Mouse (Mus musculus) CH12.LX (cell line): ENCODE measurements around the gene Ppm1n.

Experiments used
- CHD1 ChIP-seq: IDR thresholded peaks from 2 replicates; pipeline ENCODE4 v1.6.1; 2012; ENCODE audit warnings: low read depth, low read length, improper control_type of control experiment, inconsistent platforms
- CHD2 ChIP-seq: IDR thresholded peaks from 2 replicates; pipeline ENCODE4 v1.6.1; 2011; ENCODE audit warnings: low read length, improper control_type of control experiment
- CTCF ChIP-seq, 2 experiments: IDR thresholded peaks in 1 of 2; conservative IDR thresholded peaks in 1 of 2; 2 replicates each; pipeline ENCODE4 v1.5.1; 2011 to 2012; ENCODE audit warnings: low read depth in 2 of 2, low read length in 2 of 2, improper control_type of control experiment in 1 of 2, inconsistent platforms in 1 of 2, mild to moderate bottlenecking in 1 of 2, moderate library complexity in 1 of 2
- EP300 ChIP-seq: IDR thresholded peaks from 2 replicates; pipeline ENCODE4 v1.6.1; 2011; ENCODE audit warnings: low read length, improper control_type of control experiment
- GABPA ChIP-seq: IDR thresholded peaks from 2 replicates; pipeline ENCODE4 v1.6.1; 2012; ENCODE audit warnings: low read depth, low read length, improper control_type of control experiment, inconsistent platforms; ENCODE audit not compliant: insufficient replicate concordance
- HCFC1 ChIP-seq: IDR thresholded peaks from 2 replicates; pipeline ENCODE4 v1.6.1; 2012; ENCODE audit warnings: low read depth, mild to moderate bottlenecking, inconsistent platforms, low read length, improper control_type of control experiment
- KAT2A ChIP-seq: IDR thresholded peaks from 2 replicates; pipeline ENCODE4 v1.6.1; 2012; ENCODE audit warnings: low read length, improper control_type of control experiment, inconsistent platforms; ENCODE audit not compliant: insufficient replicate concordance
- NELFE ChIP-seq: IDR thresholded peaks from 2 replicates; pipeline ENCODE4 v1.6.1; 2011; ENCODE audit warnings: low read depth, low read length, improper control_type of control experiment
- PAX5 ChIP-seq: IDR thresholded peaks from 2 replicates; pipeline ENCODE4 v1.6.1; 2012; ENCODE audit warnings: low read length, inconsistent platforms, mixed read lengths
- POLR2A ChIP-seq: IDR thresholded peaks from 2 replicates; pipeline ENCODE4 v1.6.1; 2011; ENCODE audit warnings: low read depth, mild to moderate bottlenecking, improper control_type of control experiment, low read length
- SMC3 ChIP-seq: IDR thresholded peaks from 2 replicates; pipeline ENCODE4 v1.6.1; 2011; ENCODE audit warnings: low read depth, low read length, improper control_type of control experiment
- ZKSCAN1 ChIP-seq: IDR thresholded peaks from 2 replicates; pipeline ENCODE4 v1.6.1; 2012; ENCODE audit warnings: low read depth, inconsistent platforms, low read length, improper control_type of control experiment, borderline replicate concordance

- TF ChIP-seq CTCF (conservative IDR thresholded peaks at IDR 0.05 in 1 of 2, IDR thresholded peaks at IDR 0.05 in 1 of 2; ENCODE audit: low read depth in 2 of 2, low read length in 2 of 2): no peak
- TF ChIP-seq GABPA: no peak
- no peak for TF ChIP-seq EP300
- TF ChIP-seq POLR2A: no peak
- no peak for TF ChIP-seq ZKSCAN1
- no peak for TF ChIP-seq PAX5
- TF ChIP-seq NELFE: no peak
- no peak for TF ChIP-seq CHD2
- no peak for TF ChIP-seq KAT2A
- TF ChIP-seq SMC3: no peak
- no peak for TF ChIP-seq HCFC1
- no peak for TF ChIP-seq CHD1
Observed at GRCm38 (mm10) chr7:19320637-19321036, 40.8 kb upstream of the Ppm1n start.
